Mouse (Mus musculus): ENCODE data around the gene Eif2ak4.

Gene Eif2ak4

GRCm38 (mm10) chr2:118405568-118405967, 17.1 kb downstream of the Eif2ak4 start:
- no peak for DNase-seq (ENCODE audit: low read depth)

- no peak for DNase-seq (ENCODE audit: low read depth)
Measured at GRCm38 (mm10) chr2:118406811-118407210, 18.4 kb downstream of the Eif2ak4 start.

DNA sequence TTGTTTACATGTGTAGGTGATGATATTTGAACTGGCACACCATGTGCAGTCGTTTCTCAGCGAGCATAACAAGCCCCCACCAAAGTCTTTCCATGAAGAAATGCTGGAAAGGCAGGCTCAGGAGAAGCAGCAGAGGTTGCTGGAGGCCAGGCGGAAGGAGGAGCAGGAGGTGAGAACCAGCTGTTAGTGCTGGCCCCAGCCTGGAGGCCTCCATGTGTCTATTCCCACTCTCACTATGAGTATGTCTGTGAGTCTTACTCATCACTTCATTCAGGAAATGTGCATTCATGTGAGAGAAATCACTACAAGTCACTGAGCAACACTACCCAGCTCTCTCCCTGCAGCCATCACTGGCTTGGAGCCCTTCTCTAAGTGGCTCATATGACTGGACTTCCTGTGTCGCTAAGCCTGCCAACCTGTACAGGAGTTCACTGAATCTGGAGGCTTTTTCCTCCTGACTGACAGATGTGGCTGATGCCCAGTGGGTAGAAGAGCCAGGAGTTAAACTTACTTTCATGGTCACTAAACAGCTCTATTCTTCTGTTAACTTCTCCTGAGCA, 20.0 kb downstream of the Eif2ak4 start:
- DNase-seq (ENCODE audit: low read depth): peak; percentile 35

DNA sequence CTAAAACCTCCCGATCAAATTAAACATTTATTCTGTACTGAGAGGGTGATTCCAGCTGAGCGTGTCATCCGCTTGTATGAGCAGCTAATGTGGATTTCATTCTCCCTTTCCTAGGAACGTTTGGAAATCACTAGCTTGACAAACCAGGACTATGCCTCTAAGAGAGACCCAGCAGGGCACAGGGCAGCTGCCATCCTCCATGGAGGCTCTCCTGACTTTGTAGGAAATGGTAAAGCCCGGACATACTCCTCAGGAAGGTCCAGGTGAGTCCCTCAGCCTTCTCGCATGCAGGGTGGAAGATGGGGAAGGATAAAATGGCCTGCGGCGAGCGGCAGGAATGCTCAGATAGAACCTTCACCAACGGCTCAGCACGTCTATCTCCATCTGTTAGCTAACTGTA, 24.4 kb downstream of the Eif2ak4 start:
- DNase-seq (ENCODE audit: low read depth): no peak

DNA sequence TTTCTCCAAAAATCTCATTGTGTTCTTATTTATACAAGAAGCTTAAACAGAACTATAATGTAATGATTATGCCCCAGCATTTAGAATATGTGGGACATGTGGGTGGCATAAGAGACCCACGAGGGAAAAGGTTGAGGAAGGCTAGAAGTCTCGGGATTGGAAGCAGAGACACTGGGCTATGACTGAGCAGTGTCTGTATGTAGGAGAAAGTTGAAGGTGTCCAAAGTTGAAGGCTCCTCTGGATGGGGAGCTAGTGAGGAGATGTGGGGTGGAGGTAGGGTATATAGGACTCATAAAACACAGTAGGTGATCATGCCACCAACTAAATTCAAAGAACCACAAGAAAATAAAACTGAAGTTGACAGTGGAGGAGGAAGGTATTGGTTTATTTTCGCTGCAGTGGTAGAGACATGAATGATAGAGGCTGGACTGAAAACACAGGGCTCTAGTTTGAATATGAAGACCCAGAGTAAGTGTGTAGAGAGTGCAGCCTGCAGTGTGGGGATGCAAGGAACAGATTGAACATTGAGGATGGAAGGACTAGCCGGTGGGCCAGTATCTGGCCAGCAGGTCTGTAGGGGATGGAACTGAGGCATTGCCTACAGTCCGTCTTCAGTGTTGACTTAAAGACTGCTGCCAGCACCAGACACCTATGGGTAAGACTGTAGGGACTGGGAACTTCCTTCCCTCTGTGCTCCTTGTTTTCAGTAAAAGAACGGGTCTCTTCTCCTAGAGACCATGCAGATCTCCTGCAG, 27.4 kb downstream of the Eif2ak4 start:
- DNase-seq (ENCODE audit: low read depth): no peak

GRCm38 (mm10) chr2:118418076-118418475, 29.7 kb downstream of the Eif2ak4 start:
- DNase-seq (ENCODE audit: low read depth): no peak

DNA sequence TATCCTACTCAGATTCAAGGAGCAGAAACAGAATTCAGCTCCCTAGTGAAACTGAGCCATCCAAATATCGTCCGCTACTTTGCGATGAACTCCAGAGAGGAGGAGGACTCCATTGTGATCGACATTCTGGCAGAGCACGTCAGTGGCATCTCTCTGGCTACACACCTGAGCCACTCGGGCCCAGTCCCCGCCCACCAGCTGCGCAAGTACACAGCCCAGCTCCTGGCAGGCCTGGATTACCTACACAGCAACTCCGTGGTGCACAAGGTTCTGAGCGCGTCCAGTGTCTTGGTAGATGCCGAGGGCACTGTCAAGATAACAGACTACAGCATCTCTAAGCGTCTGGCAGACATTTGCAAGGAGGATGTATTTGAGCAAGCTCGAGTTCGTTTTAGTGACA, 33.5 kb downstream of the Eif2ak4 start:
- no peak for DNase-seq (ENCODE audit: low read depth)

DNA sequence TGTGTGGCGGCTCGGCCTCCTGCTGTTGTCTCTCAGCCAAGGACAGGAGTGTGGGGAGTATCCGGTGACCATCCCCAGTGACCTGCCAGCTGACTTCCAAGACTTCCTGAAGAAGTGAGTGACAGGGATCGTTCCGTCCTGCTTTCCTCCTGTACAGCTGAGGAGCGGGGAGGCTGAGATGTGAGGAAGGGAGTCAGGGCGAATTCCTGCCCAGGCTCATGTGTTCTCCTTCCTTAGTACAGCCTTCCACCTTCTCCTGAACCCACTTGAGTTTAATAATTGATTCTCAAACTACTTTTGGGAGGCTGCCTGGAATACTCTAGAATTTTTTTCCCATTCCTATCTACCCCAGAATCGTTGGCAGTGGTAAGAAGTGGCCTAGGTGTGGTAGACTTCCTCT, 34.0 kb downstream of the Eif2ak4 start:
- DNase-seq (ENCODE audit: low read depth): no peak

GRCm38 (mm10) chr2:118428296-118428695, 39.9 kb downstream of the Eif2ak4 start:
- no peak for DNase-seq (ENCODE audit: low read depth)

GRCm38 (mm10) chr2:118429297-118429696, 40.9 kb downstream of the Eif2ak4 start:
- no peak for DNase-seq (ENCODE audit: low read depth)

DNA sequence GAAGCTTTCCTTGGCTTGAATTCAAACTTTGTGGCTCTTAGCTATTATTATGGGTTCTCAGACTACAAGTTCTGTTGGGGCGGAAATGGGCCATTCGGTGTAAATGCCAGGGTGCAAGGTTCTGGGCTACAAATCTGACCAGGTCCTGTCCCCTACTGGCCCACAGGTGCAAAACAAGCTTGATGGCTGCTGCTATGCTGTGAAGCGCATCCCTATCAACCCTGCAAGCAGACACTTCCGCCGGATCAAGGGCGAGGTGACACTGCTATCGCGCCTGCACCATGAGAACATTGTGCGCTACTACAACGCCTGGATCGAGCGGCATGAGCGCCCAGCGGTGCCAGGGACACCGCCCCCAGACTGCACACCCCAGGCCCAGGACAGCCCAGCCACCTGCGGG, 42.2 kb downstream of the Eif2ak4 start:
- no peak for DNase-seq (ENCODE audit: low read depth)

DNA sequence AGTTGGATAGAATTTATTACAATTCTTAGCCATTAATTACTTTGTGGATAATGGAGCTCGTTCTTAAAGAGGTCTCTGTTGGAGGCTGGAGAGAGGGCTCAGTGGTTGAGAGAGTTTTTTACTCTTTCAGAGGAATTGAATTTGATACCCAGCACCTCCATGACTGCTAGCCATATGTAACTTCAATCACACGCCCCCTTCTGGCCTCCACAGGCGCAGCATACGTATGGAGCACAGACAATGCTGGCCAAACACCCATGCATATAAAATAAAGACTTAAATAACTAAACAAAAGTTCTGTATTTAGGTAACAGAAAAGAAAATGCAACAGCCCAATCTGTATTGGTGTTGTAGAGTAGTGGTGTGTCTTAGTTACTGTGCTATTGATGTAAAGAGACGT, 43.2 kb downstream of the Eif2ak4 start:
- peak; percentile 12 for DNase-seq (ENCODE audit: low read depth)

GRCm38 (mm10) chr2:118442172-118442571, 53.8 kb downstream of the Eif2ak4 start:
- DNase-seq (ENCODE audit: low read depth): no peak

DNA sequence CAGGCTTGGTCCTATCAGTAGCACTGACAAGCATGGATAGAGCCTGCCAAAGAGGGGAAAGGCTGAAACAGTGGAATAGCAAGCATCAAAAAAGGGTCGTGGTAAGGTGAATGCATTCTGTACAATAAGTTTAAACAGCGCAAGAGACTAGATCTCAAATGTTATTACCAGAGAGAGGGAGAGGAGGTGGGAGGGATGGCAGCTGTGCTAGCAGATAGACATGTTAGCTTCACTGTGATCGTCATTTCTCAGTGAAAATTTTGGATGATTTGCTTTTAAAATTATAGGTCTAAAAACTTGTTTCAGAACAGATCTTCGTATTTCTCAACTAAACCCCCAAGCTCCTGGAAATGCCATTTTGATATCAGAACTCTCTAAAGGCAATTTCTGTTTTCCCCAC, 54.3 kb downstream of the Eif2ak4 start:
- DNase-seq (ENCODE audit: low read depth): no peak

DNA sequence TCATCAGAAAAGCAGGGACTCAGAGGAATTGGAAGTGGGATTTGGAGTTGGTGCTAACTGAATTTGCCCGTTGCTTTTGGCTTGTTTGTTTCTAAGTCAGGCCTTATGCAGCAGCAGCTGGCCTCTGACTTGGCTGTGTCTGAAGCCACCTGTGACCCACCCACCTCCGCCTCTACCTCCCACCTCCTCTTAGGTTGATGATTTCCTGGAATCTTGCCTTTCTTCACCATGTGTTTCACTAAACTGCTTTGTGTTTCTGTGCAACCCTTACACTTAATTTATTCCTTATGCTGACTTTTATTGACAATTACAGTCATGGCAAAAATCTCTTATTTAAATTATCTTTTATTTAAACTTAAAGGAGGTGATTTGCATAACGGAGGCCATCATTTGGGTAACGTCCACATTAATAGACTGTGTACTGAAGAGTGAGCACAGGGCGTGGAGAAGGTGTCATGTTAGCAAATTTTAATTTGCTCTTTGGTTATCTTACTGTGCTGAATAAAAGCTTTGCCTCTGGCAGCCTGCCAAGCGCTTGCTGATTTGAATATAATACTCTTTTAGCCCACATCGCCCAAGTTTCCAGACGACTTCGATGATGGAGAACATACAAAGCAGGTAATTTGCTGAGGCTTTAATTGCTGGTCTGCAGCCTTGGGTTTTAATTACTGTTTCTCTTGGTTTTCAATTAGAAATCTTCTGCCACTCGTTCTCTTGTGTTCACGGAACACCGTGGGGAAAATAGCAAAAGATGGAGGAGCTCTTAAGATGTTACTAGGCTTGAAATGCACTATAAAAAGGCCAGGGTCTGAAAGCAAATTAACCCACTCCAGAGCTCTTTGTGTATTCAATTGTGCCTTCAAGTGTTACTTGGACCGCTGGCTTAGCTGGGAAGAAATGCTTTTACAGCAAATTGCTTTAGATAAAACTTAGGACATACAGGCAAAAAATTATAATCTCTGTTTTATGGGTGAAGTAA, 57.6 kb downstream of the Eif2ak4 start:
- DNase-seq (ENCODE audit: low read depth): no peak

GRCm38 (mm10) chr2:118448181-118448580, 59.8 kb downstream of the Eif2ak4 start:
- DNase-seq (ENCODE audit: low read depth): no peak

GRCm38 (mm10) chr2:118451056-118451455, 62.6 kb downstream of the Eif2ak4 start:
- no peak for DNase-seq (ENCODE audit: low read depth)

DNA sequence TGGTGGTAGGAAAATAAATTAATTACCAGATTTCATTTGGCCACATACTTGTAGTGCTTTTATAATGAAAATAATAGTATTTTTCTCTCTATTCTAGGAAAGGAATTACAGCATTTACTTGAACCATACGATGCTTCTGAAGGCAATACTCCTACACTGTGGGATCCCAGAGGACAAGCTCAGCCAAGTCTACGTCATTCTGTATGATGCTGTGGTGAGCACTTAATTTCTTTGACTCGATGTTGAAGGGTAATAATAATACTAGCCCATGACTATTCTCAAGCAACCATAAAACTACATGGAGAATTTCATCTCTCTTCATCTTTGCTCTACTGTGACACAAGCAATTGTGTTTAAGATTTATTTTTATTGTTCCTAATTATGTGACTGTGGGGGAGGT, 68.6 kb downstream of the Eif2ak4 start:
- DNase-seq (ENCODE audit: low read depth): no peak

DNA sequence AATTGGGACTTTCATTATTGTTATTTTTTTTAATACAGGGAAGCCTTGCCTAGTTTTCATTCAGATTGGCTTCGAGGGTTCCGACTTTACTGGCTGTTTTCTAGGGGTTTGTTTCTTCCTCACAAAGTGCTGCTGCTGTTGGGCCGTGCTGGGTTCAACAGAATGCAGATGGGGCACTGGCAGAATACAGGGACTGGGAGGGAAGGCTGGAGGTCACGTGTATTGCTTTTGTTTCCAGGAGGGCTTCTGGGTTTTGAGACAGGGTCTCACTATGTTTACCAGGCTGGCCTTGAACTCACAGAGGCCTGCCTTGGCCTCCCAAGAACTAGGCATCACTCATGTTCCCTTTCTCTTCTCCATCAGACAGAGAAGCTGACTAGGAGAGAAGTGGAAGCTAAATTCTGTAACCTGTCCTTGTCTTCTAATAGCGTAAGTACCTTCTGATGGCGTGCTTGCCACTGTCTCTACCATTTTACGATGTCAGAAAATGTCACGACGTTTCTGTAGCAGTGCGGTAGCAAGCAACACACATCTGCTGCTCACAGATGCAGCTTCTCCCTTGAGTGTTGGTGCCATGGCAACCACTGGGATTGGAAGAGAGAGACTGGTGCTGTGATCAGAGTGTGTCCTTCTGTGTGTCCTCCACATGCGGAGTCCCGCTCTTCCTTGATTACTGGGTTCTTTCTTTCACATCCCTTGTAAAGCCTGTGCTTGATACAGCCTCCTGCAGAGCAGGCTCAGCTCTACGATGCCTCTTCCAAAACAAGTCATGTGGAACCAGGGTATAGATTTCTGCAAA, 69.2 kb downstream of the Eif2ak4 start:
- no peak for DNase-seq (ENCODE audit: low read depth)

GRCm38 (mm10) chr2:118461480-118462165, 73.2 kb downstream of the Eif2ak4 start:
- DNase-seq (ENCODE audit: low read depth): no peak

GRCm38 (mm10) chr2:118463480-118463879, 75.1 kb downstream of the Eif2ak4 start:
- no peak for DNase-seq (ENCODE audit: low read depth)

All from fibroblast of lung, adult 2 months (primary cell).